Mouse (Mus musculus) liver, postnatal 0 days (tissue): ENCODE data around the gene Ssh2.

Source experiments
- CTCF ChIP-seq: sonication (generic); IDR thresholded peaks from 2 replicates; pipeline ENCODE4 v1.5.1; 2016; ENCODE audit warnings: antibody characterized with exemption, low read depth
- EP300 ChIP-seq: IDR thresholded peaks from 2 replicates; pipeline ENCODE4 v1.6.1; 2016; ENCODE audit warnings: antibody characterized with exemption, low read depth, mild to moderate bottlenecking

DNA sequence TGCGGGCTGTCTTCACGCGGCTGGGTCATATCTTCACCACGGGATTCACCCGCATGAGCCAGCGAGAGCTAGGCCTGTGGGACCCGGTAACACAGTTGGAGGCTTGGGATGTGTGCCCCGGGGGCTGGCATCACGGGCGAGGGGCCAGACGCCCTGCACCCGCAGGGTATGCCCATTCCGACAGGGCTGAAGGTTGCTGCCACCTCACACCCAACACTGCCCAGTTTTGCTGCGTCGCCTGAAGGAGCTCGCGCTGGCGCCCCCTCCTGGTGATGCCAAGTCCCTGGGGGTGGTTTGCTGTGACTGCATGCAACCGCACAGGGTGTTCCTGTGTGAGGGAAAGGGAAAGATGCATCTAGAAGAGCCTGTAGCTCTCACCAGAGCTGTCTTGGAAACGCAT is 251.7 kb downstream of the Ssh2 start:
- TF ChIP-seq CTCF, result peak; percentile 88
- TF ChIP-seq EP300, result no peak
